Mouse (Mus musculus) kidney, postnatal 0 days (tissue): ENCODE measurements around the gene Asrgl1. TPM values are rescaled to one million over a fixed set of nuclear protein-coding genes. Genes with fewer than 3 reads are reported as not detected.

Experiments
- ATAC-seq: fragments of 200-750 bp; cut with Nextera tagmentation; replicated peaks from 2 replicates; pipeline ENCODE4 v1.8.0; 2017; ENCODE audit warnings: low read depth, moderate number of reproducible peaks, moderate TSS enrichment, moderate library complexity; ENCODE audit not compliant: low FRiP score
- DNase-seq: peaks from one replicate; pipeline ENCODE4 v3.0.0-alpha.2; 2016; ENCODE audit warnings: low spot score
- H3K27ac ChIP-seq: fragments of 300-500 bp; sonication (generic); 2 replicates; pipeline ENCODE4 v1.5.1; 2014; ENCODE audit warnings: mild to moderate bottlenecking
- H3K27me3 ChIP-seq: fragments of 300-500 bp; sonication (generic); 2 replicates; pipeline ENCODE4 v1.6.1; 2014; ENCODE audit warnings: low read length, mixed read lengths; ENCODE audit not compliant: insufficient read depth
- H3K36me3 ChIP-seq: fragments of 300-500 bp; sonication (generic); 2 replicates; pipeline ENCODE4 v1.6.1; 2014; ENCODE audit warnings: low read length, mixed read lengths; ENCODE audit not compliant: insufficient read depth
- H3K4me1 ChIP-seq: fragments of 300-500 bp; sonication (generic); replicated peaks from 2 replicates; pipeline ENCODE4 v1.6.1; 2014; ENCODE audit warnings: antibody characterized with exemption, low read length, mixed read lengths; ENCODE audit not compliant: insufficient read depth
- H3K4me2 ChIP-seq: fragments of 300-500 bp; sonication (generic); 2 replicates; pipeline ENCODE4 v1.6.1; 2014; ENCODE audit warnings: mild to moderate bottlenecking, low read length, moderate library complexity, mixed read lengths
- H3K4me3 ChIP-seq: fragments of 300-500 bp; sonication (generic); replicated peaks from 2 replicates; pipeline ENCODE4 v1.5.1; 2014; ENCODE audit warnings: low read depth, low read length
- H3K9ac ChIP-seq: fragments of 300-500 bp; sonication (generic); 2 replicates; pipeline ENCODE4 v1.6.1; 2014; ENCODE audit warnings: low read depth, low read length
- H3K9me3 ChIP-seq: fragments of 300-500 bp; sonication (generic); replicated peaks from 2 replicates; pipeline ENCODE4 v1.6.1; 2016; ENCODE audit warnings: low read length, inconsistent platforms, mixed read lengths
- CTCF ChIP-seq: IDR thresholded peaks from 2 replicates; pipeline ENCODE4 v1.5.1; 2016; ENCODE audit warnings: antibody characterized with exemption, low read depth, mild to moderate bottlenecking, moderate library complexity
- WGBS: fragments of 180-500 bp; shearing (Covaris S2); extraction: QIAGEN DNeasy Blood & Tissue Kit; methylation state at CpG from one replicate; pipeline ENCODE4 v1.1.7; 2014; 5-methylcytosine and 5-hydroxymethylcytosine counted together
- polyA plus RNA-seq: library from polyadenylated mRNA; unstranded; fragments of >200 nt; fragmentation: Nextera tagmentation; extraction: Ambion mirVana; gene quantifications from 2 replicates; pipeline ENCODE4 v1.2.1, GENCODE M21; 2015

The Asrgl1 gene
- polyA plus RNA-seq, 1 experiment from 2014 or later: 14.6 TPM

DNA sequence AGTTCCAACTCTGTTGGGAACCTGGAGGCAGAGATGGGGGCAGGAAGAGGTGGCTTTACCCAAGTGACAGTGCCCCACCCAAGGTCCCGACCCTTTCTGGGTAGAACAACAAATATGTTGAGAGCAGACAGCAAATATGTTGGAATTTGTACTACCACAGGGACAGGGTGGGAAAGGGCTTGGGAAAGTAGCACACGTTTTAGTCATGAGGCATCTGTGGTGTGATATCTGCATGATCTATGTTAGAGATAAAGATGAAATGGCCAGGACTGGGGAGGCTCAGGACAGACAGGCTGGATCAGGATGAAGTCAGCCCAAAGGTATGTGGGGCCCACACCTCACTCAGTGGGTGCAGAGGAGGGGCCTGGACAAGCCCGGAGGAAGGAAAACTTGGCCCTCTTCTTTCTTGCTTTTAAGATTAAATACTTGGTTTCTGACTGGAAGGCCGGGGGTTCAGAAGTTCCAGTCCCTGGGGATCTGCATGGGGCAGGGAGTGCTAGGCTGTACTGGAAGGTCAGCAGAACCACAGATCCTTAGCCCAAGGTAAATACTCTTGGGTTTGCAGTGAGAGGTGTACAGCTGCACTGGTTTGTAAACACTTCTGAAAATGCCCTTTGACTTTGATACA, 28.6 kb downstream of the Asrgl1 start:
- Histone ChIP-seq H3K27ac (peak overlapping the region; percentile 57), H3K36me3 (no peaks in the 10 kb centered on the region), H3K9me3 (no peaks in the 10 kb centered on the region), H3K4me3 (no peak overlapping the region), H3K9ac (no peak overlapping the region), H3K4me1 (peaks cover 14% of the 10 kb centered on the region; the same call in 1 of the 2 replicates), H3K4me2 (no peak overlapping the region), H3K27me3 (no peaks in the 10 kb centered on the region)
- peak; percentile 37; the same call in 1 of the 2 replicates for ATAC-seq
- no peak for TF ChIP-seq CTCF
- 30% methylated on average over 4 of the region's 4 CpGs for WGBS
- peak; percentile 34 for DNase-seq

DNA sequence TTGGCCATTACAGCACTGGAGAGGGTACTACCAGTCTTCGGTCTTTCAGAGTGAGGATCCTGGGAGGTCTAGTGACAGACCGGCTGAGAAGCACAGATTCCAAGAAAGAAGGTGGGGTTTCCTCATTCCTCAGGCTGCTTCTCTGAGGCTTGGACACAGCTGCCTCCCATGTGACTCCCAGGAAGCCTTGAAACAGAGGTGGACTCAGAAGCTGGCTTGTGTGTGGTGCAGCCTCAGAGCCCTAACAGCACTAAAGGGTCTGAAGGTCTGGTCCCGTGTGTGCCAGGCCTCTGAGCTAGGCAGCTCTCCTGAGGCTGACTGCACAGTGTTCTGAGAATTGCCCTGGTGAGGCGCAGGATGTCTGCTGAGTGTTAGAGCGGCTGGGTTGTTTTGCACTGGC, 29.3 kb downstream of the Asrgl1 start:
- DNase-seq: peak; percentile 41
- no peak overlapping the region for H3K4me3 ChIP-seq
- H3K9me3 ChIP-seq: no peaks in the 10 kb centered on the region
- H3K4me1 ChIP-seq: peaks cover 14% of the 10 kb centered on the region; the same call in 1 of the 2 replicates
- H3K4me2 ChIP-seq: no peak overlapping the region
- no peaks in the 10 kb centered on the region for H3K36me3 ChIP-seq
- no peaks in the 10 kb centered on the region for H3K27me3 ChIP-seq
- H3K27ac ChIP-seq: peak overlapping the region; percentile 40; the same call in 1 of the 2 replicates
- 60% methylated on average over 5 of the region's 5 CpGs for WGBS
- TF ChIP-seq CTCF: no peak
- ATAC-seq: no peak
- no peak overlapping the region for H3K9ac ChIP-seq

- H3K27me3 ChIP-seq: no peaks in the 10 kb centered on the region
- no peak overlapping the region for H3K4me2 ChIP-seq
- ATAC-seq (no peak), DNase-seq (no peak)
- H3K4me3 ChIP-seq: no peak overlapping the region
- no peak overlapping the region for H3K9ac ChIP-seq
- no peaks in the 10 kb centered on the region for H3K9me3 ChIP-seq
- no peak overlapping the region for H3K27ac ChIP-seq
- WGBS: 80% methylated on average over 3 of the region's 3 CpGs
- H3K4me1 ChIP-seq: peaks cover 14% of the 10 kb centered on the region; the same call in 1 of the 2 replicates
- no peak for TF ChIP-seq CTCF
- no peaks in the 10 kb centered on the region for H3K36me3 ChIP-seq
These were observed 30.2 kb downstream of the Asrgl1 start for GRCm38 (mm10) chr19:9105101-9105685.

- DNase-seq (no peak), ATAC-seq (no peak)
- H3K4me3 ChIP-seq: no peak overlapping the region
- H3K9me3 ChIP-seq: no peaks in the 10 kb centered on the region
- H3K27ac ChIP-seq: no peak overlapping the region
- WGBS: 70% methylated on average over 4 of the region's 4 CpGs
- H3K4me1 ChIP-seq: peaks cover 14% of the 10 kb centered on the region; the same call in 1 of the 2 replicates
- no peak overlapping the region for H3K9ac ChIP-seq
- H3K4me2 ChIP-seq: no peak overlapping the region
- H3K27me3 ChIP-seq: no peaks in the 10 kb centered on the region
- H3K36me3 ChIP-seq: no peaks in the 10 kb centered on the region
- no peak for TF ChIP-seq CTCF
These were observed 31.4 kb downstream of the Asrgl1 start for GRCm38 (mm10) chr19:9103986-9104385.

DNA sequence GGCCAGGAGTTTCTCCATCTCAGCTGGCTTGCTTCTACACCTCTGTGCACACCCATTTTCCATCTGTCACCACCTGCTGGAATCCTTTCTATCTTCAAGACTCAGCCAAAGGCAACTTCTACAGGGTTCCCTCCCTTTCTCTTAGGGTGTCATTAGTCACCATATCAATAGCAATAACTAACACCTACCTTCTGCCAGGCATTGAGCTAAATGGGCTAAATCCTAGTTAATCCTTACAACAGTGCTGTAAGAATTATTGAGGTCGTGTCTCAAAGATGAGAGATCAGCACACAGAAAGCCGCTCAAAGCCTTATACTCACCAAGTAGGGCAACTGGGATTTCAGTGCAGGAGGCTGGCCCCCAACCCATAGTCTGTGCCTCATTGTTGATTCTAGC, 34.4 kb downstream of the Asrgl1 start:
- Histone ChIP-seq H3K27me3 (no peaks in the 10 kb centered on the region), H3K27ac (no peak overlapping the region), H3K9ac (no peak overlapping the region), H3K4me1 (no peaks in the 10 kb centered on the region), H3K4me3 (no peak overlapping the region), H3K36me3 (no peaks in the 10 kb centered on the region), H3K9me3 (no peaks in the 10 kb centered on the region), H3K4me2 (no peak overlapping the region)
- DNase-seq: no peak
- ATAC-seq: no peak
- TF ChIP-seq CTCF: no peak
- 64% methylated on average over 2 of the region's 2 CpGs for WGBS

GRCm38 (mm10) chr19:9100297-9101061, 35.0 kb downstream of the Asrgl1 start:
- no peak overlapping the region for H3K27ac ChIP-seq
- TF ChIP-seq CTCF: no peak
- no peak overlapping the region for H3K4me3 ChIP-seq
- no peak for DNase-seq
- no peaks in the 10 kb centered on the region for H3K9me3 ChIP-seq
- H3K9ac ChIP-seq: no peak overlapping the region
- 81% methylated on average over 17 of the region's 17 CpGs for WGBS
- H3K4me1 ChIP-seq: no peaks in the 10 kb centered on the region
- H3K4me2 ChIP-seq: no peak overlapping the region
- no peak for ATAC-seq
- no peaks in the 10 kb centered on the region for H3K36me3 ChIP-seq
- no peaks in the 10 kb centered on the region for H3K27me3 ChIP-seq
